Mouse (Mus musculus) liver, postnatal 0 days (tissue): ENCODE results near the gene Rps15a.

Experiments
- CTCF ChIP-seq: sonication (generic); IDR thresholded peaks from 2 replicates; pipeline ENCODE4 v1.5.1; 2016; ENCODE audit warnings: antibody characterized with exemption, low read depth
- EP300 ChIP-seq: IDR thresholded peaks from 2 replicates; pipeline ENCODE4 v1.6.1; 2016; ENCODE audit warnings: antibody characterized with exemption, low read depth, mild to moderate bottlenecking

DNA sequence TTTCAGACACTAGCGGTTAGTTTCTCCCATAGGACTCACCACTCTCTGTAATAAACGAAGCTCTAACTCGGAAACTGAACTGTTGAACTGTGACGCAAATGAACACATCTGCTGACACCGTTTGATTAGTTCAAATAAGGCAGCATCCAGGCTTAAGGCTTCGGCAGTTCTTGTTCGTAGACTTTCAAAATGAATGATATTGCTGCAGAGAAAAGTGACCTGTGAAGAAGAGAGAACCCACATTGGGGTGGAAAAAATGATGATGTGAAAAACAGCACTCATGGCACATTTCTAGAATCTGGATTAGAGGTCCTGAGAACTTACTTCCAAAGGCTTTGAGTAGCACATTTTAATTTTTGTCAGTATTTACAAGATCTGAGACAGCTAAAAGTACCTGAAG is 25.3 kb upstream of the Rps15a start:
- TF ChIP-seq CTCF = no peak
- no peak for TF ChIP-seq EP300
